Mouse (Mus musculus) retina, adult 2 months (tissue): ENCODE measurements around the gene Lrrc10.
"Not testable (repeated sequence)": the region's sequence is repeated elsewhere in the genome, so short reads cannot be mapped to it uniquely, and the experiment has no call there.

Experiments
- DNase-seq: peaks from one replicate; pipeline ENCODE4 v3.0.0-alpha.2; 2012; ENCODE audit warnings: low read depth, low spot score

The Lrrc10 gene

DNA sequence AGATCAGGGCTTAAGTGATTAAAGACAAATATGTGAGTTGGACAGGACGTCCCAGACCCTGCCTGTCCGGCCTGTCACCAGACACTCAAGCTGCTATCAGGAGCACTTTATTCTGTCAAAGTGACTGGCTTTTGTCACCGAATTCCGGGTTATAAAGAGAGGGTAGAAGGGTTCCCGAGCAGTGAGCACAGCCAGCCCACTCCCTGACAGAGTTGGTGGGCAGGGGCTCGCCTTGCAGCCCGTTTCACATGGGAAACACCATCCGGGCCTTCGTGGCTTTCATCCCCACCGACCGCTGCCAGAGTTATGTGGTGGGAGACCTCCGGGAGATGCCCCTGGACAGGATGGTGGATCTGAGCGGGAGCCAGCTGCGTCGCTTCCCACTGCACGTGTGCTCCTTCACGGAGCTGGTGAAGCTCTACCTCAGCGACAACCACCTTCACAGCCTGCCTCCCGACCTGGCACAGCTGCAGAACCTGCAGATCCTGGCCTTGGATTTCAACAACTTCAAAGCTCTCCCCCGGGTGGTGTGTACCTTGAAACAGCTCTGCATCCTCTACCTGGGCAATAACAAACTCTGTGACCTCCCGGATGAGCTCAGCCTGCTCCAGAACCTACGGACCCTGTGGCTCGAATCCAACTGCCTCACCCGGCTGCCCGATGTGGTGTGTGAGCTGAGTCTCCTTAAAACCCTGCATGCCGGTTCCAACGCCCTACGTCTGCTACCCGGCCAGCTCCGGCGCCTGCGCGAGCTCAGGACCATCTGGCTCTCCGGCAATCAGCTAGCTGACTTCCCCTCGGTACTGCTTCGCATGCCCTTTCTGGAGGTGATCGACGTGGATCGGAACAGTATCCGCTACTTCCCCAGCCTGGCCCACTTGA is at the start of gene Lrrc10:
Gene Lrrc10 (plus strand): TSS at position 167 of the 882 bp plus-strand sequence.
- DNase-seq = no peak

DNA sequence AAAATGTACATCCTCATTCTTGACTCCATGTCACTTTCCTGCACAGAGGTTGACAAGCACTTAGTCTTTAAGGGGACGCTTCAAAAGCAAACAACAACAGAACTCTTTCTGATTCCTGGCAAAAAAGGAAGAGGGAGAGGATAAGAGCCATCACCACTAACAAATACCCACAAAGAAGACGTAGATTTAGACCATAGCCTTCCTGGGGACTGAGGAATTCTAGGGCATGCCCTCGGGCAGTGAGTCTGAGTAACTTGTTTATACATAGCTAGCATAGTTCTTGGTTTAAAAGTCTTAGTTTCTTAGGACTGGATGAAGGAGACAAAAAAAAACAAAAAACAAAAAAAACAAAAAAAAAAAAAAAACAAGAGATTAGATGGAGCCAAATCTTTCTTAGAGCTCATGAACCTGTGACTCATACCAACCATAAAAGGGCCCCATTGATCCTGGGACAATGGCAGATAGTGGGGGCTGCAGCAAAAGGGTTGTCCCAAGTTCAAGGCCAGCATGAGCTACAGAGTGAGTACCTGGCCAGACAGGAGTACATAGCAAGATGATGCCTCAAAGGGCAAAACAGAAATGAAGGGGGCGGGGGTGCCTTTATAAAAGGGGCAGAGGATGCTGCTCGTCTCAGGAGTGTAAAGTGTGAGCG is 49.4 kb upstream of the Lrrc10 start:
- DNase-seq = no peak

DNA sequence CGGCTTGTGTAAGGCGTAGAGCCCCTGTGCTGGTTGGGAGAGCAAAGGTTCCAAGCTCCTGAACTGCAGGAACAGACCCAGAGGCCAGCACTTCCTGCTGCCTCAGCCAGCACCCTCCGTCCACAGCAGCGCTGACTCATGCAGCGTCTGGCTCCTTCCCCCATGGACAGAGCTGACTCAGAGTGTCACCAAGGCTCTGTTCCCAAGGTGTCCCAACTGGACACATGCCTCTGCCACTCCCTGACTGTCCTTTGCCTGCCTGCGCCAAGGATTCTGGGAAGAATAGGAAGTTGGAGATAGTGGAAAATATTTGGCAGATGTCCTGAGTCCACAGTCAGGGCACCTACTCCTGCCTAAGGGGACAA is 48.9 kb upstream of the Lrrc10 start:
- DNase-seq = no peak

DNA sequence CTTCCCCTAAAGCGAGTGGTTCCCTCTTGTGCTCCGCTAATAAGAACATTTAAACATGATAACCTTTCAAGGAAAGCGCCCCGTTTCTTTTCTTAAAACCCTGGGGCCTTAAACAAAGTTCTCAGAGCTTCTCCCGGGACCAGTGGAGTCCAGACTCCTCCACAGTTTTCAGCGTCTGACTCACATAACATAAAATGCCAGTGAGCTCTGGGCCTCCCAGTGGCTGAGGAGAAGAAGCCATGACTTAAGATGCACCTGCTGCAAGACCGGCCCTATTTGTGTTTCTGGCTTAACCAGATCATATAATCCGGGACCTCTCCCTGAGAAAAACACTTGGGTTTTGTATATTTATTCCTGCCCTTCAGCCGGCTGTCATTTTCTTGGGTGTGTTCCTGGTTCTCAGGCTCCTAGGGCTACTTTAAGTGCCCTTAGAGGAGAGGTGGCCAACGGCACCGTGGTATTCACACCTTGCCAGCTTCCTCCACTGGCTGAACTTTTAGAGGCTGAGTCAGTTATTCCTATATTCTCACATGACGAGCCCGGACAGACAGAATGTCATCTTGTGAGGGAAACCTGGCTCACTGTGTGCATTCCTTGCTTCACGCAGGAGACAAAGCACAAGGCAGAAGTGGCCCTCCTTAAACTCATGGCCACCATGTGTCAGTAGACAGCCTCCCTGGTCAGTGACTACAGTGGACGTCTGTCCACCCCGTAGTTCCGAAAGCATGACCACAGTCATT is 46.3 kb upstream of the Lrrc10 start:
- no peak for DNase-seq

DNA sequence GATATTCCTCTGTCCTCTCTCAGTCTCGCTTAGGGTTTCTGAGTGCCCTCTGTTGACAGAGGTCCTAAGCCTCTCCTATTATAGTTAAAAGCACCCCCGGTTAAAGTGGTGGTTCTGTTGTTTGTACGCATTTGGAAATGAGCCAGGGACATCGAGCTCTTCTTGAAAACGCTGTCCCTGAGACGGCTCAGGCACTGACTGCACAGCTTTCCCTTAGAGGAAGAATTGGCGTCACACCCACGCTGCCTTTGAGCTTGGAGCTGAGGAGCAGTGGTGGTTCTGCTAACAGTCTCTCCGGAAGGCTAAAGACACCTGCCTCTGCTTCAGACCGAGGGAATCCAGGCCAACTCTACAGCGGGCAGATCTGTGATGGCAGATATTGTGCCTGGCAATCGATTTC is 44.2 kb upstream of the Lrrc10 start:
- DNase-seq = no peak

DNA sequence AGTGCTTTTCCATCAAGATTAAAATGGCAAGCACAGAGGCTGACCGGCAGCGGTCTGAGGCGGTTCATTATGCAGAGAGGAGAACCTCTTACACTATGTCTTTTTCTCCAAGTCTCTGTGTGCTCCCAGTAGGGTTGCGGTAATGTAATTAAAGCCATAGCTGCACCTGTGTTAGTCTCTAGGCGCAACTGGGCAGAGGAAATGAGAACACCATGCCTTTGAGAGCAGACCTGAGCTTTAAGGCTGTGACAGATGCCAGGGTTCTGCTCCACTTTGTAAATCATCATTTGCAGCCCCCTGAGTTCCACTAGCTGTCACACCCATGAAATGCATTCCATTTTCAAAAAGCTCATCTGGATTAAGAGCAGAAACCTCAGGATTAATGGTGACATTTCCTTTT is 40.4 kb upstream of the Lrrc10 start:
- DNase-seq = no peak

DNA sequence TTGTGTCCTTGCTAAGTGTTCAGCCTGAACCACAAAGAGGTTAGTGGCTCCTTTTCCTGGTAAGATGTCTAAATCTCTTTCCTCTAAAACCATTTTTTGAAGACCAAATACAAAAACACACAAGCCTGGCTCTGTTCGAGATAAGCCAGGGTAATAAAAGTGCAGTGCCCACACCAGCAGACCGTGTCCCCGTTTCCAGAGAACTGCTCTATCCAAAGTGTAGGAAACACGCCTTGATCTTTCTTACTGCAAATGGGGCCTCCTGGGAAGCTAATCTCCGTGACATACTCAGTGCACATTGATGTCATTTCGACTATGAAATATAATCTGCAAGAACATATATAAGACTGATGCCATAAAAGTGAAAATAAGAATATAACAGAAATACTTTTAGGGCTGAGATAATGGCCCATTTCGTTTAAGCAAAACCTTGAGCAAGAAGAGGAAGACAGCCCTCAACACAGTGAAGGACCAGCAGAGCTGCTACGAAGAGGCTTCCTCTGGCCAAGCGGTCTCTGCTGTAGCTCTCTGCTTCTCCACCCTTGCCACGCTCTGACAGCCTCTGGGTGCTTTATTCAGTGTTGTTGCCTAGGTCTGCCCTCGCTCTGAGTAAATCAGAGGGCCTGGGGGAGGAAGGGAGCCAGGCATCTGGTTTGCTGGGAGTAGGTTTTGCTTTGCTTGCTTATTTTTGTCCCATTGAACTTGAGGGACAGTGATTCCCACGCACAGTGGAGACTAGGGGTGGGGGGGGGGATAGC is 39.3 kb upstream of the Lrrc10 start:
- no peak for DNase-seq

DNA sequence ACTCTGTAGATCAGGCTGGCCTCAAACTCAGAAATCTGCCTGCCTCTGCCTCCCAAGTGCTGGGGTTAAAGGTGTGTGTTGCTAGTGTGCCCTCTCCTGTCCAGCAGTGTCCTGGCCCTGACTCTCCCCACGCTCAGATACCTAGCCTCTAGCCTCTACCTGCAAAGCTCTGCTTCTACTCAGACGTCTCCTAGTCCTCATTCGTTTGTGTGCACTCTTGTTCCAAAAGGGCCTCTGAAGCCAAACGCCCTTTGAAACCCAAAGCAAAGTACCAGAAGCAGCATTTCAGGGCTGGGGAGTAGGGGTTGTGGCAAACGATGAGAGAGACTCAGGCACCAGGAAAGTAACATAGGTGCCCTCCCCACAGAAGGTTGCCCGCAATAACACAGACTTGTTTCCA is 35.5 kb upstream of the Lrrc10 start:
- DNase-seq = no peak

DNA sequence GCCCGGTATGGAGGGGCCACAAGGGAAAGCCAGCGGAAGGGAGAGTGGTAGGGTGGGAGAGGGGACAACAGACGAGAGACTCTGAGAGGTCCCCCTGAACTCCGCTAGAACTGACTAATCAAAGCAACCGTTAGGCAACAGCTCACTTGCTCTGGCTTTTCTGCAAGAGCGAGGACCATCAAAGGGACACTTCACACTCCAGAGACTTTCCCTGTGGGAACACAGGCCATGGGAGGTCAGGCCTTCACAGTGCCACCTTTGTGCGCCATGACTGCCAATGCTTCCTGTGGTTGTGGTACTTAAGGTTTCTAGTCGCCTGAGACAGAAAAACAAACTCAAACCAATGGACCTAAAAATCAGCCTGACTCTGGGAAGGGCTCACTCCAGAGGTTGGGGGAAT is 34.1 kb upstream of the Lrrc10 start:
- DNase-seq = no peak

DNA sequence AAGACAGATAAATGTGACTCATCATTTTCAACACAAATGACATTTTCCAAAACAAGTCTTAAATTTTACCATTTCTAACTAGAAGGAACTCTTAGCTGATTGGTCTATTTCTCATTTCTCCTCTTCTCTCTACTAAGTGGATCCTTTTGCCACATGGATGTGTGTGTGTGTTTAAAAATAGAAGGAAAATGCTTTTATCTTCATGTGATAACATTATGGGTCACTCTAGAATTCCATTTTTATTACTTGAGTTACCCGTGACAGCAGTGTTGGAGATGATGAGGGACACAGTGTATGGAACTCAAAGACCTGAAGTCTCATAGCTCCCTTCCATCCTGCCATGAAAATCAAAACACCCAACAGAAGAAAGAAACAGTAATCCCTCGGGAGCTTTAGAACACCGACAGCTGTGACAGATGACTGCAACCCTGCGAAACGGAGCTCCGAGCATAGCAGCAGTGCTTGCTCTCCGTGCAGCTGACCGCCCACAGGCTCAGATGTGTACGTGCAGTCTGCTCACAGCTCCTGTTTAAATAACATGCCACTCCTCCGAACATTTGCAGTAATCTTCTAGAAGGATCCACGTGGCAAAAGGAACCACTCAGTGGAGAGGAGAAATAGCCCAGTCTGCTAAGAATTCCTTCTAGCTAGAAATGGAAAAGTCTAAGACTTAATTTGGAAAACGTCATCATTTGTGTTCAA is 31.3 kb upstream of the Lrrc10 start:
- DNase-seq = peak; percentile 18

DNA sequence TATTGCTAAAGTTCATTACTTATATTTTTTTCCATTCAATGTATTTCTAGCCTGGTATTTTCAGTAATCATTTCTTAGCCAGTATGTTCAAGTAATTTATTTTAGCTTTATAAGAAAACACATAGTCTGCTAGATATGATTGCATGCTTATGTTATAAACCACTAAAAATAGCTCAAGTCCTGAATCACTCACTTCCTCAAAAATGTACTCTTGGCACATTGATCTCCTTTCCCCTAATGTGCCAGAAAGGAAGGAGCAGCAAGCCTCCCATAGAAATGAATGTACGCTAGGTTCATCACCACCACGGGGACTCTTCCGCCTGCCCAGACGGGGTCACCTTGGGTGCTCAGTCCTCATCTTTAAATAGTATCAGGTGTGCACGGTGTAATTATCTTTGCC is 30.6 kb upstream of the Lrrc10 start:
- no peak for DNase-seq

DNA sequence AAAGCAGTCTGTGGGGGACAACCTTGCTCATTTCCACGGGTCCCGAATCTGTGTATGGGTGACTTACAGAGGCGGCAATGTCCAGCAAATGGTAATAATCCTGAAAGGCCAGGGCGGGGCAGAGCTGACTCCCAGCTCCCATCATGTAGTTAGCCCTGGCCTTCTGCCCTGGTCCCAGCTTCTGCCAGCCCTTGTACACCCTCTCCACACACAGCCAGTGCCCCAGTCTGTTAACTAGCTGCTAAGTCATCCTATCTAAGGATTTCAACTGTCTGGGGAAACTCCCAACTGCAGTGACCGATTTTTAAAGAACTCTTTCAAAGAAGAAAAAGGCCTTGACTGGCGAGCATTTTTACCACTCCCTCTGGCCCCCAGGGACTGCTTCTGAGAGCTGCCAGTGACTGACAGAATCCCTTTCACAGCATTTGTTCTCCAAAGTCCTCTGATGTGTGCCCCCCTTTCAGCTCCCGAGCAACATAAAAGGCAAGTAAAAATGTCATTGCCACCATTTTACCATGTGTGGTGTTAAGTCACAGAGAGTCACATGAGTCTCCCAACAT is 26.8 kb upstream of the Lrrc10 start:
- DNase-seq = no peak

DNA sequence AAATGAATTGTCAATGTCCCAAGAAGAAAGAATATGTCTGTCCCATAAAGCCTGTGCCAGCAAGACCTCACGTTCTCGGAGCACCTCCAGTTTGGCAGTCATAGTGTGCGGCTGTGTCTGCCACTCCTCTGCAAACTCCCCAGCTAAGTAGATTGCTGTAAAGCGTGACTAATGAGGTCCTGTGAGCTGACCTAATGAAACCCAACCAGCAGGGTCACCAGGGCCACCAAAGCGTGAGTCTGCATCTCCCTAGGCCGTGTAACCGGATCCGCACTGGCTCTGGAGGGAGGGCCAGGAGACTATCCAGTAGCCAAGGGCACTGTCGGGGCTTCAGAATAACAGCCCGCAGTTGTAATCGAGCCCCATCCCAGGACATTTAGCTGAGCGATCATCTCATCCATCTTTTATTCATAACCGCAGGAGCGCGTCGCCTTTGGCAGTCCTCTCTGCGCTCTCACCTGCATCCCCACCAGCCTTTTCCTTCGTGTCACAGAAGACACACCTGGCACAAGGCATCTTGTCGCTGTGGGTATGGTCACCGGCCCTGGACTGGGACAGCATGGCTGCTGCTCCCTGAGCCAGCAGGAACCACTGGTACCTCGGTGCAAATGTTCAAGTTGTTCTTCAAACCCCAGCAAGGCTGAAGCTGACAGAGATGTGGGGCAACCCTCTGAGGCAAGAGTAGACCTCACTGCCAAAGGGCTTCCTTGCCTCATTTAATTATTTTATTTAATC is 24.0 kb upstream of the Lrrc10 start:
- DNase-seq = no peak

DNA sequence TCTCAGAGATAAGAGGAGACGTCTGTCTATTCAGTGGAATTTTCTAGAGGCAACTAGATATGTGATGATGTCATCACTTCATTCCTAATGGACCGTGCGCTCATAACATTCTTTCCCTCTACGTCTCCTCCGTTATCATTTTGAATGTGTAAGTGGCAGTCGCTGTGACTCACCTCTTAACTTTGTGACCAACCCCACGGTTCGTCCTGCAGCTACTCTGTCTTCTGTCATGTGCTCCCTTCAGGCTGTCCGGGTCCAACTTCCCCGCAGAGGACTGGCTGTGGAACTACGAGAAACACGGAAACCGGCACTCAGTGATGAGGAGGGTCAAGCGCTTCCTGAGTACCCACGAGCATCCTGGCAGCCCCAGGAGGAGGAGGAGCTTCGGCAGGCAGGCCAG is 21.4 kb upstream of the Lrrc10 start:
- no peak for DNase-seq

DNA sequence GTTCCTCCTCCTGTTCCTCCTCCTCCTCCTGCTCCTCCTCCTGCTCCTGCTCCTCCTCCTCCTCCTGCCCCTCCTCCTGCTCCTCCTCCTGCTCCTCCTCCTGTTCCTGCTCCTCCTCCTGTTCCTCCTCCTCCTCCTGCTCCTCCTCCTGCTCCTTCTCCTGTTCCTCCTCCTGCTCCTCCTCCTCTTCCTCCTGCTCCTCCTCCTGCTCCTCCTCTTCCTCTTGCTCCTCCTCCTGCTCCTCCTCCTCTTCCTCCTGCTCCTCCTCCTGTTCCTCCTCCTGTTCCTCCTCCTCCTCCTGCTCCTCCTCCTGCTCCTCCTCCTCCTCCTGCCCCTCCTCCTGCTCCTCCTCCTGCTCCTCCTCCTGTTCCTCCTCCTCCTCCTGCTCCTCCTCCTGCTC is 19.4 kb upstream of the Lrrc10 start:
- not testable (repeated sequence) for DNase-seq

DNA sequence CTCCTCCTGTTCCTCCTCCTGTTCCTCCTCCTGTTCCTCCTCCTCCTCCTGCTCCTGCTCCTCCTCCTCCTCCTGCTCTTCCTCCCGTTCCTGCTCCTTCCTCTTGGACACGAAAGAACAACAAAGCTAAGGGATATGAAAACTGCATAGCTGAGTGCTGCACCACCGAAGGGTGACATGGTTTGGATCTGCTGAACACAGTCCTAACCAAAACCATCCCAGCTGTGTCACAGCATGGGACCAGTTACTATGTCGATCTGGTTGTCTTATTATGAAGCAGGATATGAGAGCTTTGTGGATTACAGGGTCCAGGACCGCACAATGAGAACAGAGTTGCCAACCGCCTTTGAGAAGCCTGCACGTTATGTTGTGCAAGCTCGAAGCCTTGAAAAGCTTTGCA is 19.0 kb upstream of the Lrrc10 start:
- no peak for DNase-seq

DNA sequence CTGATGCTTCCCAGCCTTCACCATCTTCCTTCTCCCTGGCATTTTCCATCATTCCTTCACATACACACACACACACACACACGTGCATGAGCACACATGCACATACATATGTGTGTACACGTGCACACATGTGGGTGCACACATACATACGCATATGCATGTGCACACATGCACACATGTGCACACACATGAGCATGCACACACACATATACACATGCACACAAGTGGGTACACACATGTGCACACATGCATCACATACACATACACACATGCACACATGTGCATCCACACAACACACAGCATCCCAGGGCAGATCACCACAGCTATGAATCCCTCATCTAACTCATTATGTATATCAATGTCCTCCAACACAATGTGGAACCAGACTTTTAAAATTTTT is 14.0 kb upstream of the Lrrc10 start:
- no peak for DNase-seq

DNA sequence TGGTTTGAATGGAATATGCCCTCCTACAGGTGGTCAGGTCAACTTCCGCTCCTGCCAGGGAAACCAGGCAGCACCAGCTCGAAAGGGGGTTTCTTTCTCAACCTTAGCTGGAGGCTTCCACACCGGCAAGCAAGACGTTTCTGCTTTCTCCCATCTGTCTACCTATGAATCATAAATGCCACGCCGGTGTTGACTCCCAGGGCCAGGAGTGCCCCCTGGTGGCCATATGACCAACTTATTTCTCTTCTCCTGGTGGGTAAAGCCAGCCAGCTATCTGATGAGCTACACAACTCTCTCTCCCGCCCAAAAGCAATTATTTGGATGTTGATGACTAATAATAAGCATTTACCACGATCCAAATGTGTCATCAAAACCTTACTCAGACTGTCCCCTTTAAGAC is 11.4 kb upstream of the Lrrc10 start:
- DNase-seq = peak; percentile 36

DNA sequence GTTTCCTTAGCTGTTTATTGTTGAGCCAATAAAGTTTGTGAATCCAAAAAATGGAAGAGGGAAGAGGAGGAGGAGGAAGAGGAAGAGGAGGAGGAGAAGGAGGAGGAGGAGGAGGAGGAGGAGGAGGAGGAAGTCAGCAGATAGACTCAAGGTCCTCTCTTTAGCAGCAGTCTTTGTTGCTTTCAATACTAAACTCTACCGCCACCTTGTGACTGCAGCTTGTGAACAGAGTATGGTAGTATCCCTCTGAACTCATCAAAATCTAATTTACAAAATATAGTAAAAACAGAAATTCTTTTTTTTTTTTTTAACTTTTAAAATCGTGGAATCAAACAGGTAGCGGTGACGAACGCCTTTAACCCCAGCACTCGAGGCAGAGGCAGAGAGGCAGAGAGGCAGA is 4.8 kb upstream of the Lrrc10 start:
- no peak for DNase-seq

DNA sequence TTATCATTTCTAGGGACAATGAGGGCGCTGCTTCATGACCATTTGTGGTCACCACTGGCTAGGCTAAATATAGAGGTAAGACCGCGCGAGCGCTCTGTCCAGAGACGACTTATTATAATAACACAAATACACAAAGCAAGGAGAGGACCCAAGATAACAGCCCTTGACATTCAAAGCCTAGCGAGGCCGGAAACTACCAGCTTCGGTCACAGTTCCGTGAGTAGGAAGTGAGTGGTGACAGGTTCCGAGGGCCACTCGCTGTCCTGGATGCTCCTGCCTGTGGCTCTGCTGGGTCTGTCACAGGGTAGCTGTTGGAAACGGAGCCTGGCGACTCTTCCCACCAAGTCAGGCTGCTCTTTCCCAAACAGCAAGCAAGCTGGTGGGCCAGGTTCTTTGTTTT is 2.8 kb upstream of the Lrrc10 start:
- DNase-seq = no peak
